In genomic region chr16:37831041-37831440, GRCm38 (mm10) we compare ENCODE assay signal across 16 mouse cellular contexts. TPM values are rescaled to one million over a fixed set of nuclear protein-coding genes. Genes with fewer than 3 reads are reported as not detected.
"Had no signal": no experiment of that assay in that cellular context is flagged by ENCODE, and none has a peak within 500 bp of the region (broad histone marks: within the 10 kb centered on the region; RNA-seq: fewer than 3 reads in every experiment).

No protein-coding gene starts in this region.

- H3K9ac ChIP-seq: intestine, embryonic 15.5 days; liver, embryonic 13.5 days; liver, postnatal 0 days; lung, embryonic 15.5 days; neural tube, embryonic 12.5 days had no signal

- H3K4me3 ChIP-seq: intestine, embryonic 15.5 days; left cerebral cortex, adult 2 months; liver, embryonic 13.5 days; lung, embryonic 15.5 days; neural tube, embryonic 12.5 days had no signal

- DNase-seq: liver; liver, embryonic 13.5 days; liver, postnatal 0 days; lung, postnatal 36 days; midbrain, embryonic 14.5 days; thymus, postnatal 4 days had no signal

- H3K27me3 ChIP-seq: intestine, embryonic 15.5 days; liver, embryonic 13.5 days; lung, embryonic 15.5 days; neural tube, embryonic 12.5 days had no signal

- H3K4me2 ChIP-seq: intestine, embryonic 15.5 days; liver, embryonic 13.5 days; lung, embryonic 15.5 days; neural tube, embryonic 12.5 days had no signal

- H3K27ac ChIP-seq: intestine, embryonic 15.5 days; left cerebral cortex, adult 2 months; liver, embryonic 13.5 days; lung, embryonic 15.5 days; neural tube, embryonic 12.5 days; stomach, postnatal 0 days had no signal

- H3K36me3 ChIP-seq: liver, embryonic 13.5 days had no signal

- H3K9me3 ChIP-seq: intestine, embryonic 15.5 days; liver, embryonic 13.5 days; lung, embryonic 15.5 days; neural tube, embryonic 12.5 days had no signal

- ATAC-seq: intestine, embryonic 15.5 days; liver, postnatal 0 days had no signal

- H3K4me1 ChIP-seq: intestine, embryonic 15.5 days; liver, embryonic 13.5 days; lung, embryonic 15.5 days; neural tube, embryonic 12.5 days had no signal

RNA-seq across cellular contexts. Expression of gene Gm36028, which starts 29.9 kb away (rescaled TPM):
- total RNA-seq: layer of hippocampus, postnatal 25 days; left cerebral cortex, adult 2 months; left cerebral cortex, postnatal 14 days; monocyte, adult 5-6 weeks; neutrophil, adult 5-6 weeks had no signal
- polyA plus RNA-seq: limb, embryonic 11.5 days; liver, embryonic 13.5 days; liver, postnatal 0 days; neural tube, embryonic 12.5 days had no signal

RNA-seq across cellular contexts. Expression of gene Fstl1, which starts 54.4 kb away (rescaled TPM):
- total RNA-seq: monocyte, adult 5-6 weeks had no signal
